Mouse (Mus musculus): ENCODE measurements around the gene Nosip.
"Not testable (repeated sequence)": the region's sequence is repeated elsewhere in the genome, so short reads cannot be mapped to it uniquely, and the experiment has no call there.

DNA sequence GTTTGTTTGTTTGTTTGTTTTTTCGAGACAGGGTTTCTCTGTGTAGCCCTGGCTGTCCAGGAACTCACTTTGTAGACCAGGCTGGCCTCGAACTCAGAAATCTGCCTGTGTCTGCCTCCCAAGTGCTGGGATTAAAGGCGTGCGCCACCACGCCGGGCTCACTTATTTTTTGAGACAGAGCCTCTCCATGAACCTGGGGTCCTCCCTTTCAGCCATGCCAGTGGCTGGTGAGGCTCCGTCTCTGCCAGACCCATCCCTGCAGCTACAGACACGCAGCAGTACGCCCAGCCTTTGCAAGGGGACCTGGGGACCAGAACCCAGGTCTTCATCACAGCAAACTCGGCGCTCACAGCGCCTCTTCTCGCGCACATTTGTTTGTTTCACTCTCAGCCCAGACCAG is 33.7 kb downstream of the Nosip start:
- not testable (repeated sequence) for TF ChIP-seq CTCF (IDR thresholded peaks at IDR 0.05; ENCODE audit: borderline replicate concordance, insufficient read depth, low read length); POLR2A (IDR thresholded peaks at IDR 0.05; ENCODE audit: low read depth, low read length)
